Mouse (Mus musculus): ENCODE results near the gene Tmem151b.

DNA sequence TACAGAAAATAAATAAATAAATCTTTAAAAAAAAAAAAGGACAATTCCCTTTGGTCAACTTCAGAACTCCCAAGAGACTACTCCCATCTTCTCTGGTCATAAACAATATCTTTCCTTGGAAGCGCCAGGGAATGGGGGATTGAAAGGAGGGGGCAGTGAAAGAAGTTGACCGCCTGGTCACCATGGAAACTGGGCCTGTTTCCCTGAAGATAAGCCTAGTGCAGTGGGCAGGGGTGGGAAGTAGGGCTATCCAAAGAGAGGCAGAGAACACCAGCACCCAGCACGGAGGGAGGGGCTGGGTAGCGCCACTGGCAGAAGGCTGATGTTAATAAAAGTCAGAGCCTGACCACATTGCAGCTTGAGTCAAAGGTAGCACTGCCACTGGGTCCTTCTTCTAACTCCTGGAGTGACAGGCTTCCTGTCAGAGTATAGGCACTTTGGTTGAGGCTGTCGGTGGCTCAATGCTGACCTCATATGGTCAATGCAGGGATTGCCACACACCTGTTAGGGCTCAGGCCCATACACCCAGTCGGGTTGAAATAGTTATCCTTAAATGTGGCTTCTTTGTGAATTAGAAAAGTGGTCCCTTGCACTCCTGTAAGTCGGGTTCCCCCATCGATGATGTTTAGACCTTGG, 2.5 kb upstream of the Tmem151b start:
- peak; percentile 95 for TF ChIP-seq CTCF (conservative IDR thresholded peaks at IDR 0.05; ENCODE audit: low read length)
- TF ChIP-seq NANOG (IDR thresholded peaks at IDR 0.05; ENCODE audit: borderline replicate concordance, low read length) = no peak
